Mouse (Mus musculus): ENCODE data around the gene Tmem97.

GRCm38 (mm10) chr11:78515549-78516325 is 34.8 kb downstream of the Tmem97 start:
- TF ChIP-seq POLR2A (IDR thresholded peaks at IDR 0.05; ENCODE audit: extremely low read depth, insufficient read depth, low read length), result no peak
- no peak for TF ChIP-seq CTCF (IDR thresholded peaks at IDR 0.05; ENCODE audit: extremely low read depth, insufficient read depth, low read length)

Measured in cortical plate, adult 2 months (tissue).